Mouse (Mus musculus) lung, adult 2 months (tissue): ENCODE measurements around the gene Spc24.

ENCODE experiments used
- CTCF ChIP-seq: fragments of 200-500 bp; IDR thresholded peaks from 2 replicates; pipeline ENCODE4 v1.5.1; 2011; ENCODE audit warnings: mild to moderate bottlenecking, low read length, control low read depth; ENCODE audit not compliant: insufficient read depth
- POLR2A ChIP-seq: fragments of 200-500 bp; IDR thresholded peaks from 2 replicates; pipeline ENCODE4 v1.6.1; 2011; ENCODE audit warnings: low read depth, mild to moderate bottlenecking, control low read depth, low read length, borderline replicate concordance; ENCODE audit errors: extremely low read depth

- no peak for TF ChIP-seq CTCF
- no peak for TF ChIP-seq POLR2A
These were observed 31.8 kb downstream of the Spc24 start for GRCm38 (mm10) chr9:21728261-21728832.
